Mouse (Mus musculus) intestine, postnatal 0 days (tissue): ENCODE results near the gene Sec1. TPM values are rescaled to one million over a fixed set of nuclear protein-coding genes. Genes with fewer than 3 reads are reported as not detected.

ENCODE experiments used
- ATAC-seq: fragments of 200-750 bp; cut with Nextera tagmentation; 2 replicates; pipeline ENCODE4 v1.8.0; 2017; ENCODE audit warnings: mild to moderate bottlenecking, moderate TSS enrichment, moderate library complexity
- H3K27ac ChIP-seq: fragments of 300-500 bp; sonication (generic); 2 replicates; pipeline ENCODE4 v1.5.1; 2014; ENCODE audit warnings: mild to moderate bottlenecking, low read depth, low read length, moderate library complexity
- H3K27me3 ChIP-seq: fragments of 300-500 bp; sonication (generic); replicated peaks from 2 replicates; pipeline ENCODE4 v1.6.1; 2014; ENCODE audit warnings: low read length, mixed read lengths; ENCODE audit not compliant: control insufficient read depth, insufficient read depth
- H3K36me3 ChIP-seq: fragments of 300-500 bp; sonication (generic); 2 replicates; pipeline ENCODE4 v1.6.1; 2014; ENCODE audit warnings: mild to moderate bottlenecking, moderate library complexity; ENCODE audit not compliant: control insufficient read depth, insufficient read depth
- H3K4me1 ChIP-seq: fragments of 300-500 bp; sonication (generic); replicated peaks from 2 replicates; pipeline ENCODE4 v1.6.1; 2014; ENCODE audit warnings: antibody characterized with exemption, low read length, mixed read lengths; ENCODE audit not compliant: control insufficient read depth, insufficient read depth
- H3K4me2 ChIP-seq: fragments of 300-500 bp; sonication (generic); replicated peaks from 2 replicates; pipeline ENCODE4 v1.6.1; 2014; ENCODE audit warnings: low read depth, mild to moderate bottlenecking, moderate library complexity
- H3K4me3 ChIP-seq: fragments of 300-500 bp; sonication (generic); 2 replicates; pipeline ENCODE4 v1.5.1; 2014; ENCODE audit warnings: low read depth, low read length
- H3K9ac ChIP-seq: fragments of 300-500 bp; sonication (generic); 2 replicates; pipeline ENCODE4 v1.6.1; 2014; ENCODE audit warnings: mild to moderate bottlenecking, low read depth, low read length
- H3K9me3 ChIP-seq: fragments of 300-500 bp; sonication (generic); 2 replicates; pipeline ENCODE4 v1.6.1; 2016; ENCODE audit warnings: mixed run types; ENCODE audit not compliant: control insufficient read depth
- CTCF ChIP-seq: sonication (generic); IDR thresholded peaks from 2 replicates; pipeline ENCODE4 v1.5.1; 2016; ENCODE audit warnings: low read depth, mild to moderate bottlenecking, control low read depth, antibody characterized with exemption, moderate library complexity
- WGBS: fragments of 180-500 bp; shearing (Covaris S2); extraction: QIAGEN DNeasy Blood & Tissue Kit; methylation state at CpG from one replicate; pipeline ENCODE4 v1.1.7; 2014; 5-methylcytosine and 5-hydroxymethylcytosine counted together
- polyA plus RNA-seq: library from polyadenylated mRNA; unstranded; fragments of >200 nt; fragmentation: Nextera tagmentation; extraction: Ambion mirVana; gene quantifications from 2 replicates; pipeline ENCODE4 v1.2.1, GENCODE M21; 2015

Gene Sec1
- polyA plus RNA-seq, 1 experiment from 2014 or later = 0.08 TPM

GRCm38 (mm10) chr7:45649351-45649750 lies 44.9 kb downstream of the Sec1 start:
- peaks cover 10% of the 10 kb centered on the region; the same call in 1 of the 2 replicates for H3K27me3 ChIP-seq
- H3K27ac ChIP-seq = no peak overlapping the region
- H3K9ac ChIP-seq = no peak overlapping the region
- no peaks in the 10 kb centered on the region for H3K9me3 ChIP-seq
- WGBS = 61% methylated on average over 8 of the region's 8 CpGs
- no peak overlapping the region for H3K4me3 ChIP-seq
- H3K36me3 ChIP-seq = no peaks in the 10 kb centered on the region
- no peaks in the 10 kb centered on the region for H3K4me1 ChIP-seq
- peak; percentile 22; the same call in 1 of the 2 replicates for ATAC-seq
- no peak overlapping the region for H3K4me2 ChIP-seq
- no peak for TF ChIP-seq CTCF

GRCm38 (mm10) chr7:45646671-45647070 lies 47.5 kb downstream of the Sec1 start:
- 83% methylated on average over 4 of the region's 4 CpGs for WGBS
- Histone ChIP-seq H3K4me2 (no peak overlapping the region), H3K27ac (no peak overlapping the region), H3K4me3 (no peak overlapping the region), H3K27me3 (peaks cover 26% of the 10 kb centered on the region; the same call in 1 of the 2 replicates), H3K9ac (no peak overlapping the region), H3K36me3 (no peaks in the 10 kb centered on the region), H3K9me3 (no peaks in the 10 kb centered on the region), H3K4me1 (no peaks in the 10 kb centered on the region)
- ATAC-seq = no peak
- TF ChIP-seq CTCF = no peak

DNA sequence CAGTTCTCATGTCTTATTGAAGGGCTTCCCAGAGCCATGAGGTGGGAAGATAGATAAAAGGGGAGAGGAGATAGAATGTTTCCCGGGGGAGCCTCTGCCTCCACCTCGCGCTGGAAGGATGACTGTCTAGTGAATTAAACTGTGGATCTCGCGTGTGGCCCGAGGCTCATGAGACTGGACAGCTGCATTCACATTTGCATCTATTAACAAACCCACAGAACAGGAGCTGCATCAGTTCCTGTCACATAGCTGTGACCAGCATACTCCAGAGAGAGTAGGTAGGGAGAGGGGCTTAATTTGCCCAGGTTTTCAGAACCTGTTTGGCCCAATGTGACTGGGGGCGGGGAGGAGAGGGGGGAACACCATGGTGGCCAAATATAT lies 48.6 kb downstream of the Sec1 start:
- ATAC-seq = no peak
- Histone ChIP-seq H3K9me3 (no peaks in the 10 kb centered on the region), H3K4me3 (no peak overlapping the region), H3K27me3 (peaks cover 30% of the 10 kb centered on the region; the same call in 1 of the 2 replicates), H3K27ac (no peak overlapping the region), H3K4me1 (no peaks in the 10 kb centered on the region), H3K36me3 (no peaks in the 10 kb centered on the region), H3K4me2 (no peak overlapping the region), H3K9ac (no peak overlapping the region)
- WGBS = 84% methylated on average over 7 of the region's 7 CpGs
- TF ChIP-seq CTCF = no peak

GRCm38 (mm10) chr7:45644872-45645590 lies 49.2 kb downstream of the Sec1 start:
- Histone ChIP-seq H3K4me2 (peak overlapping the region; percentile 56; the same call in 1 of the 2 replicates), H3K9ac (no peak overlapping the region)

GRCm38 (mm10) chr7:45644183-45644582 lies 50.0 kb downstream of the Sec1 start:
- Histone ChIP-seq H3K27me3 (peaks cover 40% of the 10 kb centered on the region; the same call in 1 of the 2 replicates), H3K4me1 (no peaks in the 10 kb centered on the region), H3K9ac (peak overlapping the region; percentile 22; the same call in 1 of the 2 replicates), H3K36me3 (no peaks in the 10 kb centered on the region), H3K4me3 (peak overlapping the region; percentile 25), H3K27ac (peak overlapping the region; percentile 77), H3K4me2 (peak overlapping the region; percentile 56), H3K9me3 (no peaks in the 10 kb centered on the region)
- no peak for TF ChIP-seq CTCF
- 21% methylated on average over 18 of the region's 18 CpGs for WGBS
- no peak for ATAC-seq

More at GRCm38 (mm10) chr7:45644872-45645590, 49.2 kb downstream of the Sec1 start:
- ATAC-seq = no peak
- WGBS = 74% methylated on average over 6 of the region's 6 CpGs
- H3K4me1 ChIP-seq = no peaks in the 10 kb centered on the region
- H3K4me3 ChIP-seq = no peak overlapping the region
- no peaks in the 10 kb centered on the region for H3K36me3 ChIP-seq
- TF ChIP-seq CTCF = no peak
- no peak overlapping the region for H3K27ac ChIP-seq
- no peaks in the 10 kb centered on the region for H3K9me3 ChIP-seq
- H3K27me3 ChIP-seq = peaks cover 33% of the 10 kb centered on the region; the same call in 1 of the 2 replicates

DNA sequence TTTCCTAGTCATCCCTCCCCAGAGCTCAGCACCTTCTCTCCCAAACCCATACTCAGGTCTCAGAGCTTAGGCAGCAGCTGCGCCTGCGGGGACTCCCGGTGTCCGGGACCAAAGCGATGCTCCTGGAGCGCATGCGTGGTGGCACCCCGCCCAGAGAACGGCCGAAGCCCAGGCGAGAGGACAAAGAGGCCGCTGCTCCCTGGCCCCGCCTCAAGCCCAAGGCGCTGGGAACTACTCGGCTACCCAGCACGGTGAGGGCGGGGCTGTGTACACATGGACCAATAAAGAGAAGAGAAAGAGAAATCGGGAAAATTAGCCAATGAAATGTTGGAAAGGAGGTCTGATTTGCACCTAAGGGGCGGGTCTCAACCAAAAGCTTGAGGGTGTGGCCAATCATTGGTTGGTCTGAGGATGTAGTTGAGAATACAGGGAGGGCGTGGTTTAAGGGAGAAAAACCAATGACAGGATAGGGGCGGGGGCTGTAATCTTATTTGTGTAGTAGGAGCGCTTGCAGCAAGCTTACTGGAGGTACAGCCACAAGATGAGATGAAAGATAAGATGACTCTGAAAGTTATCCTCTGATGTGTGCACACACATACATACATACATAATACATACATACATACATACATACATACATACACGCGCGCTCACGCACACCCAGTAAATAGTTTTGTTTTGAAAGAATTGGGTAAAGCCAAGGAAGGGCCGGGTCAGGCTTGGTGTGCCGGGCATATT lies 50.6 kb downstream of the Sec1 start:
- Histone ChIP-seq H3K9ac (peak overlapping the region; percentile 22; the same call in 1 of the 2 replicates), H3K27me3 (peaks cover 43% of the 10 kb centered on the region; the same call in 1 of the 2 replicates), H3K9me3 (no peaks in the 10 kb centered on the region), H3K4me1 (no peaks in the 10 kb centered on the region), H3K36me3 (no peaks in the 10 kb centered on the region), H3K4me2 (peak overlapping the region; percentile 56), H3K27ac (peak overlapping the region; percentile 77), H3K4me3 (peak overlapping the region; percentile 25)
- TF ChIP-seq CTCF = no peak
- peak; percentile 82 for ATAC-seq
- WGBS = 7% methylated on average over 28 of the region's 28 CpGs
